Mouse (Mus musculus): ENCODE data around the gene AF067063.
"Not testable (repeated sequence)": the region's sequence is repeated elsewhere in the genome, so short reads cannot be mapped to it uniquely, and the experiment has no call there.

DNA sequence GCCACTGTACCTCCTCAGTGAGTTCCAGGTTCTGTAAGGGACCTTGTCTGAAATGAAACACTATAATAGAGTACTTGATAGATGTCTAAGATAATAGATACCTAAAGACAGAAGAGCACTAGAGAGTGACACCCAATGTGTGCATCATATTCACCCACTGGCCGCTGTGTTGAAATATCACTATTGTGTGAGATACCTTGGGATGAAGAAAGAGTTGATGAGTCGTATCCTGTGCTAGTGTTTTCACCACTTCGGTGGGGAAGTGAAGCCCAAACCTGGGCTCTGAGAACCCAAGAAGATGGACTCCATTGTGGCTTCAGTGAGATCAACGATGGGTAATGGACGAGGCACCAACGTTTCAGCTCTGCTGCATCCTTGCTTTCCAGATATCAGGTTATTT, 32.4 kb upstream of the AF067063 start:
- TF ChIP-seq CTCF, POLR2A (IDR thresholded peaks at IDR 0.05; ENCODE audit: extremely low read depth, insufficient read depth, low read length): not testable (repeated sequence)
